Mouse (Mus musculus) myocyte (in vitro differentiated cells): ENCODE measurements around the gene Itpr3.

Source experiments
- CEBPB ChIP-seq: IDR thresholded peaks from 2 replicates; pipeline ENCODE4 v1.6.1; 2011; ENCODE audit warnings: mild to moderate bottlenecking, moderate library complexity; ENCODE audit not compliant: poor library complexity, insufficient read depth, severe bottlenecking
- MAX ChIP-seq: IDR thresholded peaks from one replicate; pipeline ENCODE4 v1.6.1; 2011; ENCODE audit warnings: low read depth, mild to moderate bottlenecking, control low read depth
- MYOD1 ChIP-seq, 3 experiments: IDR thresholded peaks; one replicate each; pipeline ENCODE4 v1.6.1; 2011; ENCODE audit warnings: control low read depth in 2 of 3, low read depth in 2 of 3, mild to moderate bottlenecking in 2 of 3, moderate library complexity in 1 of 3; ENCODE audit not compliant: insufficient read length in 2 of 3, control insufficient read depth in 1 of 3
- POLR2A ChIP-seq: IDR thresholded peaks from one replicate; pipeline ENCODE4 v1.6.1; 2011; ENCODE audit warnings: low read depth, mild to moderate bottlenecking, control low read depth, moderate library complexity; ENCODE audit not compliant: insufficient read length
- POLR2AphosphoS2 ChIP-seq: IDR thresholded peaks from one replicate; pipeline ENCODE4 v1.6.1; 2011; ENCODE audit warnings: low read depth, control low read depth; ENCODE audit not compliant: insufficient read length
- USF1 ChIP-seq: IDR thresholded peaks from one replicate; pipeline ENCODE4 v1.6.1; 2011; ENCODE audit warnings: low read depth, mild to moderate bottlenecking, control low read depth, moderate library complexity

GRCm38 (mm10) chr17:27101675-27102074, 44.6 kb downstream of the Itpr3 start:
- no peak for TF ChIP-seq USF1
- no peak for TF ChIP-seq MAX
- no peak for TF ChIP-seq POLR2A
- no peak for TF ChIP-seq CEBPB
- TF ChIP-seq MYOD1 (IDR thresholded peaks at IDR 0.05; ENCODE audit: control insufficient read depth in 1 of 3, insufficient read length in 2 of 3, low read depth in 2 of 3), result peak in 2 of 3 experiments; percentile 70 to 82
- TF ChIP-seq POLR2AphosphoS2, result no peak
